Mouse (Mus musculus) E14TG2a.4 (cell line): ENCODE results near the gene Xpo4.
A peak's percentile ranks its signal among the peaks of the same experiment; 100 is the strongest.
"Not testable (repeated sequence)": the region's sequence is repeated elsewhere in the genome, so short reads cannot be mapped to it uniquely, and the experiment has no call there.

Experiments used
- H3K27me3 ChIP-seq: 2 replicates; pipeline ENCODE4 v1.6.1; 2014; ENCODE audit warnings: low read length, control low read depth; ENCODE audit not compliant: insufficient read depth
- H3K36me3 ChIP-seq: 2 replicates; pipeline ENCODE4 v1.6.1; 2014; ENCODE audit warnings: low read length, control low read depth; ENCODE audit not compliant: insufficient read depth
- H3K4me1 ChIP-seq: replicated peaks from 2 replicates; pipeline ENCODE4 v1.6.1; 2014; ENCODE audit warnings: low read depth, low read length, control low read depth
- H3K4me3 ChIP-seq: replicated peaks from 2 replicates; pipeline ENCODE4 v1.5.1; 2014; ENCODE audit warnings: mild to moderate bottlenecking, low read length
- H3K9me3 ChIP-seq: 2 replicates; pipeline ENCODE4 v1.6.1; 2014; ENCODE audit warnings: low read length, control low read depth
- CTCF ChIP-seq: conservative IDR thresholded peaks from 2 replicates; pipeline ENCODE4 v1.5.1; 2014; ENCODE audit warnings: low read length
- NANOG ChIP-seq: IDR thresholded peaks from 2 replicates; pipeline ENCODE4 v1.6.1; 2014; ENCODE audit warnings: borderline replicate concordance, low read length, mixed read lengths
- POU5F1 ChIP-seq: IDR thresholded peaks from 2 replicates; pipeline ENCODE4 v1.6.1; 2014; ENCODE audit warnings: low read length, borderline replicate concordance

Xpo4 gene

DNA sequence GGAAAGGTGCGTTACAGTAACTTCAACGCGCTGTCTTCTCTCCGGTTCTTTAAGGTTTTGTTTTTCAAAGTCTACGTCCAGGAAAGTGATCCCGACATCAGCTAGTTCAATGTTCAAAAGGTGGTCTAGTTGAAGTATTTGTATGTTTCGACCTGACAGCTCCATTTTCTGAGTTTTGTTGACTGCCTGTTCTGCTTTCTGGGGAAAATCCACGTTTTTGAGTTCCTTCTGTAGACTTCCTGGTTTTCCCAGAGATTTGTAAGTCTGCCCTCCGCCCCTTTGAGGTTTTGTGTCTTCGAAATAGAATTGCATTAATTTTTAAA lies 359 bp upstream of the Xpo4 start:
- peaks cover 40% of the 10 kb centered on the region for H3K4me1 ChIP-seq
- TF ChIP-seq POU5F1 (no peak), CTCF (no peak), NANOG (no peak)
- no peaks in the 10 kb centered on the region for H3K27me3 ChIP-seq
- no peaks in the 10 kb centered on the region for H3K9me3 ChIP-seq
- H3K4me3 ChIP-seq: peak overlapping the region; percentile 96
- peaks cover 16% of the 10 kb centered on the region for H3K36me3 ChIP-seq

DNA sequence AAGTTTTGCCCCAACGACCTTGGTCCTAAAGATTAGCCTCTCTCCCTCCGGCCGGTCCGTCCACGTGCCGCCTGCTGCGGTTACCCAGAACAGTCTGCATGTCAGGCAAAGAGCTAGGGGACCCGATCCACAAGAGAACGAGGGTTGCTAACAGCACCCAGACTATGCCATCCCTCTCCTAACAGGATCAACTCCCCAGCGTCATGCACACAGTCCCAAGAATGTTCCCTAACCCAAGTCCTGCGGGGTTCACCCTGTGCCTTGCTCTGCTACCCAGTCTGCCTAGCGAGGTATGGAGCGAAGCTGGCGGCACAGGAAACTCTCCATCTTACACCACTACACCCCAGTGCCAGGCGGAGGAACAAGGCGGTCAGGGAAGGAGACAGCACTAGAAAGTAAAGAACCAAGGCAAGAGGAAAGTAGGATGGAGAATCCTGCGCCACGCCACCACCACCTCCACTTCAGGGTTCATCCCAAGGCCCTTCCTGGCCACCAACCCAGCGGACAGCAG lies 864 bp downstream of the Xpo4 start:
- Histone ChIP-seq H3K36me3 (peaks cover 22% of the 10 kb centered on the region), H3K27me3 (no peaks in the 10 kb centered on the region), H3K4me3 (peak overlapping the region; percentile 96), H3K4me1 (peaks cover 45% of the 10 kb centered on the region), H3K9me3 (no peaks in the 10 kb centered on the region)
- TF ChIP-seq NANOG (no peak), CTCF (no peak), POU5F1 (no peak)

DNA sequence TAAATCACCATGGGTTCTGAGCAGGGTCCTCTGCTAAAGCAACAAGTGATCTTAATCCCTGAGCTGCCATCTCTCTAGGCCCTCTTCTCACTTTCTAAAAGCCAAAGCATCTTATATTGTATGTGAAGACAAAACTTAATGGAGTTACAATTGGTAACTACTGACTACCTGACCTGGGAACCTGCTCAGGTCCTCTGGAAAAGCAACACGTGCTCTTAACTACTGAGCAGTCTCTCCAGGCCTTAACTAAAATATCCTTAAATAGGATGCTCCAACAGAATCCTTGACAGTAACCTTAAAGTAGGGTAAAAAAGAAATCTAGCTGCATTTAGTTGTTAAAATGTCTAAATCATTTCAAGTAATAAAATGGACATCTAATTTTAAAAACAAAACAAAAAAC lies 1.6 kb downstream of the Xpo4 start:
- no peaks in the 10 kb centered on the region for H3K9me3 ChIP-seq
- H3K27me3 ChIP-seq: no peaks in the 10 kb centered on the region
- peaks cover 22% of the 10 kb centered on the region for H3K36me3 ChIP-seq
- peak overlapping the region; percentile 96 for H3K4me3 ChIP-seq
- TF ChIP-seq CTCF (no peak), POU5F1 (no peak), NANOG (no peak)
- peaks cover 48% of the 10 kb centered on the region for H3K4me1 ChIP-seq

DNA sequence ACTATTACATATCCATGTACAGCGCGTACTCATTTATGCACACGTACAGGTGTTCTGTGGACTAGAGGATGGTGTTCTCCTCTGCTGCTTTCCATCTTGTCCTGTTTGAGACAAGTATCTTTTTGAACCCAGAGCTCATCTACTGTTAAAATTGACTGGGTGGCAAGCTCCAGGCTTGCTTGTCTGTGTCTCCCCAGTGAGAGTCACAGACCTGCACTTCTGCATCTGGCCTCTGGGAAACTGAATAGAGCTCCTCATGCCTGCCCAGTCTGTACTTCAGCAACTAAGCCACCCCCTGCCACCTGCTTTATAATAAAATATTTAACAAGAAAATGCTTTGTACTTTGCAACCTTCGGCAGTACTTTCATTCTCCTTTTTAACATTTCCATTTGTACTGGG lies 6.9 kb downstream of the Xpo4 start:
- Histone ChIP-seq H3K36me3 (peaks cover 43% of the 10 kb centered on the region), H3K4me3 (no peak overlapping the region), H3K9me3 (no peaks in the 10 kb centered on the region), H3K4me1 (peaks cover 39% of the 10 kb centered on the region), H3K27me3 (no peaks in the 10 kb centered on the region)
- TF ChIP-seq NANOG (no peak), POU5F1 (no peak), CTCF (peak; percentile 27)

DNA sequence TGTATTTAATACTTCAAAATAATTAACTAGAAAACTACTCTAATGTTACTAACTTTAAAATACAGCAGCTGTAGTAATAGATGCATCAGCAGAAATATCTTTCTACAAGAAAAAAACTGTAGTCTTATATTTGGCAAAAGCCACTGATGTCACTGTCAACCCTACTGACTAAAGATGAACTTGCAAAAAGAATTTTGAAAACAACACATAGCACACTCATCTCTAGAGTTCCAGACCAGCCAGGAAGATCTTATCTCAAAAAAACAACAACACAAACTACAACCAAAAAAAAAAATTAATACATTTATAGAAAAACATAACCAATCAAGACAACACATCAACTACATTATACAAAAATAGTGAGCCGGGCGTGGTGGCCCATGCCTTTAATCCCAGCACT lies 7.7 kb downstream of the Xpo4 start:
- Histone ChIP-seq H3K4me1 (peaks cover 37% of the 10 kb centered on the region), H3K4me3 (no peak overlapping the region), H3K27me3 (no peaks in the 10 kb centered on the region), H3K36me3 (peaks cover 43% of the 10 kb centered on the region), H3K9me3 (no peaks in the 10 kb centered on the region)
- TF ChIP-seq POU5F1 (no peak), NANOG (no peak), CTCF (no peak)

DNA sequence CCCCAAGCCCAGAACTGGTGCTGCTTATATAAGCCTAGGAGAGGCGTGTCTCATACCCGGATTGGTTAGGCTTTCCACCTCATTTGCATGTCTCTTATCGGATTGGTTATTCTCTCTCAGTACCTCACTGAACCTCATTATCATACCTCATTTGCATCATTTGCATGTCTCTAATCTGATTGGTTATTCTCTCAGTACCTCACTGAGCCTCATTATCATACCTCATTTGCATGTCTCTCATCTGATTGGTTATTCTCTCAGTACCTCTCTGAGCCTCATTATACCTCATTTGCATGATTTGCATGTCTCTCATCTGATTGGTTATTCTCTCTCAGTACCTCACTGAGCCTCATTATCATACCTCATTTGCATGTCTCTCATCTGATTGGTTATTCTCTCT lies 8.7 kb downstream of the Xpo4 start:
- H3K4me1 ChIP-seq: peaks cover 38% of the 10 kb centered on the region
- peaks cover 36% of the 10 kb centered on the region for H3K36me3 ChIP-seq

DNA sequence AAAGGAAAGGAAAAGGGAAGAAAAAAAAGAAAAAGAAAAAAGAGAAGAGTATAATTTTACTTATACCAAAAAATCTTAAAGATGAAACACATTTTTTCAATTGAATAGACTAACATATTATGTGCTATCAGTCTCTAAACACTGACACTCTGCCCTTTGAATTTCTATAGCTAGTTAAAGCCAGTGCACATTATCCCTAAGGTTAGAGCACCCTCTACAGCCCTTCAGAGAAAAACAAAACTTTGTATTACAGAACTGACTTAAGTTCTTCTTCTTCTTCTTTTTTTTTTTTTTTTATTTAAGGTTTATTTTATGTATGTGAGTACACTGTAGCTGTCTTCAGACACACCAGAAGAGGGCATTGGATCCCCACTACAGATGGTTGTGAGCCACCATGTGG lies 15.7 kb downstream of the Xpo4 start:
- Histone ChIP-seq H3K4me3 (no peak overlapping the region), H3K9me3 (no peaks in the 10 kb centered on the region), H3K27me3 (no peaks in the 10 kb centered on the region), H3K4me1 (peaks cover 21% of the 10 kb centered on the region), H3K36me3 (peaks cover 52% of the 10 kb centered on the region)
- TF ChIP-seq NANOG: no peak
- no peak for TF ChIP-seq CTCF
- TF ChIP-seq POU5F1: no peak

More for the DNA sequence above, 8.7 kb downstream of the Xpo4 start:
- H3K4me3 ChIP-seq, H3K27me3 ChIP-seq, H3K9me3 ChIP-seq: not testable (repeated sequence)

DNA sequence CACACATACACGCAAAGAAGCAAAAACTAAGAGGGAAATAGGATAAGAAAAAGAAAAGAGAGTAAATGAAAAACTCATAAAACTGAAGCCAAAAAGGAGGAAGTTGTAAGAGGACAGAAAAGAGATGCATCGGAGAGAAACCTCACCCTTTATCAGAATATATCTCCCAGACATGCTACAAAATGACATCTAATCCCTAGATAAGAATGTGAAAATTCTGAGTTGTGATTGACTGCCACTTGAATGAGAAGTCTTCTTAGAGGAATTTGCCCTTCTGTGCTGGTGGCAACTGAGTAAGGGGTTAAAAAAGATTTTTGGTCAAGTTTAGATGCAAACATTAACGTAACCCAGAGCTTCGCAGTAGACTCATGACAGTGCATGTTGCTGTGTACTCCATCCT lies 19.1 kb downstream of the Xpo4 start:
- no peak for TF ChIP-seq POU5F1
- no peak for TF ChIP-seq NANOG
- no peak for TF ChIP-seq CTCF
- H3K36me3 ChIP-seq: peaks cover 71% of the 10 kb centered on the region
- H3K27me3 ChIP-seq: no peaks in the 10 kb centered on the region
- H3K4me3 ChIP-seq: no peak overlapping the region
- H3K9me3 ChIP-seq: no peaks in the 10 kb centered on the region
- H3K4me1 ChIP-seq: peaks cover 2% of the 10 kb centered on the region

DNA sequence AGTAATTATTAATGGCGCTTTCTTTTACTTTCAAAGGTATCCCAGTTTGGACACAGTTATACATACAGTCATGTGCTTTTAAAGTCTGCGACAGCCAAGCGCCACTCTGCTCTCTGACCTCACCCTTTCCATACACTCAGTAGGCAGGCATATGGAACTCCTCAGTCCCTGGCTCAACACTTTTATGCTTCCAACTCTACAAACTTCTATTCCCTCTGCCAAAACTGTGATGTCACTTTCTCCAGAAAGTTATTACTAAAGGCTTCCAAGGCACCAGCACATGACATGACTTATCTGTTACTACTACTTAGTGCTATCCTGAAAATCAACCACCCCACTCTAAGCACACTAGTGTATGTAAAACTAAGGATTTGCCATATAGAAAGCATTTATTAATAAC lies 26.1 kb downstream of the Xpo4 start:
- Histone ChIP-seq H3K36me3 (peaks cover 83% of the 10 kb centered on the region), H3K9me3 (no peaks in the 10 kb centered on the region), H3K4me1 (no peaks in the 10 kb centered on the region), H3K27me3 (no peaks in the 10 kb centered on the region), H3K4me3 (no peak overlapping the region)
- TF ChIP-seq CTCF: no peak
- TF ChIP-seq POU5F1: no peak
- no peak for TF ChIP-seq NANOG
